Mouse (Mus musculus): Measurements from ENCODE around the gene Ehf. TPM values are rescaled to one million over a fixed set of nuclear protein-coding genes. Genes with fewer than 3 reads are reported as not detected.
A peak's percentile ranks its signal among the peaks of the same experiment; 100 is the strongest.

Ehf gene
- polyA plus RNA-seq (2012; rRNA removed): 0.35 and 0.50 TPM in 2 replicates
- polyA plus RNA-seq (2014; fragmentation: Nextera tagmentation; extraction: Ambion mirVana): 0.30 and 0.58 TPM in 2 replicates

- DNase-seq (ENCODE audit: low spot score) (no peak), ATAC-seq (ENCODE audit: low FRiP score, low read depth) (no peak)
- no peak within 1 kb of the TSS for H3K4me3 ChIP-seq (replicated peaks; ENCODE audit: low read length)
- no peak within 1 kb of the TSS for H3K9ac ChIP-seq (ENCODE audit: low read depth, low read length, severe bottlenecking)
- no peak within 1 kb of the TSS for H3K4me2 ChIP-seq (replicated peaks; ENCODE audit: low read depth, low read length, severe bottlenecking)
- H3K27ac ChIP-seq (replicated peaks; ENCODE audit: low read depth, low read length): no peak within 1 kb of the TSS
- no peaks in the 10 kb centered on the region for H3K9me3 ChIP-seq (ENCODE audit: control insufficient read depth, low read length)
- 62% methylated on average over 9 of the region's 9 CpGs for WGBS
- TF ChIP-seq POLR2A (IDR thresholded peaks at IDR 0.05; ENCODE audit: borderline replicate concordance, extremely low read depth, insufficient read depth, insufficient read length): no peak
- no peaks in the 10 kb centered on the region for H3K27me3 ChIP-seq (ENCODE audit: control insufficient read depth, insufficient read depth, low read length)
- H3K4me1 ChIP-seq (ENCODE audit: control insufficient read depth, insufficient read depth, low read length): no peaks in the 10 kb centered on the region
- no peaks in the 10 kb centered on the region for H3K36me3 ChIP-seq (ENCODE audit: control insufficient read depth, insufficient read depth, low read length)
Observed at GRCm38 (mm10) chr2:103303132-103303531, at the start of gene Ehf. Gene Ehf, minus strand, starts transcription at chr2:103303278.

GRCm38 (mm10) chr2:103347417-103347891 lies 44.4 kb upstream of the Ehf start:
- ATAC-seq (ENCODE audit: low FRiP score, low read depth) (no peak), DNase-seq (ENCODE audit: low spot score) (peak; percentile 76)
- Histone ChIP-seq H3K4me3 (replicated peaks; ENCODE audit: low read length) (no peak overlapping the region), H3K4me1 (ENCODE audit: control insufficient read depth, insufficient read depth, low read length) (no peaks in the 10 kb centered on the region), H3K36me3 (ENCODE audit: control insufficient read depth, insufficient read depth, low read length) (no peaks in the 10 kb centered on the region), H3K9ac (ENCODE audit: low read depth, low read length, severe bottlenecking) (no peak overlapping the region), H3K4me2 (replicated peaks; ENCODE audit: low read depth, low read length, severe bottlenecking) (no peak overlapping the region), H3K9me3 (ENCODE audit: control insufficient read depth, low read length) (no peaks in the 10 kb centered on the region), H3K27ac (replicated peaks; ENCODE audit: low read depth, low read length) (no peak overlapping the region), H3K27me3 (ENCODE audit: control insufficient read depth, insufficient read depth, low read length) (no peaks in the 10 kb centered on the region)
- WGBS: 25% methylated on average over 5 of the region's 5 CpGs
- TF ChIP-seq POLR2A (IDR thresholded peaks at IDR 0.05; ENCODE audit: borderline replicate concordance, extremely low read depth, insufficient read depth, insufficient read length): no peak

DNA sequence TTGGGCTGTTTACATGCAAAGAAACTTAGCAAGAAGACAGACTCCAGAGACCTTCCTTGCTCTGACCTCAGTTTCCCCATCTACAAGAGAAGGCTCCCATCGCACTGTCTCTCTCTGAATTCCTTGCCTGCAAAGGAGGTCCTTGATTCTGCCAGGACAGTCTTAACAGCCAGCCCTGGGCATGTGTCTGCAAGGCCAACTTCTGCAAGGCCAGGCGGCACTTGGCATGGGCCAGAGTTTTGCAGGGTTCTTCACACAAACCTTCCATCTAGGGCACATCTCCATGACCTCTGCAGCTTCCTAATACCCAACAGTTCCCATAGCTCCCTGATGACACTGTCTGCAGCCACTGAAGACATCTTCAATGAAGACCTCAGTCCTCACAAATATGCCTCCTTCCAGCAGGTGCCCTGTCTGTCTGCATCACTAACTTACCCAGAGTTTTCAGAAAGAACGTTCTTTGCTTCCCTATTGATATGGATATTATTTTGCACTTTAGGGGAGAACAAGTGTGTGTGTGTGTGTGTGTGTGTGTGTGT lies 43.7 kb upstream of the Ehf start:
- 74% methylated on average over 3 of the region's 3 CpGs for WGBS

GRCm38 (mm10) chr2:103343611-103344010 lies 40.5 kb upstream of the Ehf start:
- DNase-seq (ENCODE audit: low spot score): no peak
- TF ChIP-seq POLR2A (IDR thresholded peaks at IDR 0.05; ENCODE audit: borderline replicate concordance, extremely low read depth, insufficient read depth, insufficient read length): no peak

More for the DNA sequence above, 43.7 kb upstream of the Ehf start:
- H3K36me3 ChIP-seq (ENCODE audit: control insufficient read depth, insufficient read depth, low read length): no peaks in the 10 kb centered on the region
- H3K4me1 ChIP-seq (ENCODE audit: control insufficient read depth, insufficient read depth, low read length): no peaks in the 10 kb centered on the region
- H3K4me2 ChIP-seq (replicated peaks; ENCODE audit: low read depth, low read length, severe bottlenecking): no peak overlapping the region
- no peak overlapping the region for H3K4me3 ChIP-seq (replicated peaks; ENCODE audit: low read length)
- no peak for TF ChIP-seq POLR2A (IDR thresholded peaks at IDR 0.05; ENCODE audit: borderline replicate concordance, extremely low read depth, insufficient read depth, insufficient read length)
- no peak overlapping the region for H3K9ac ChIP-seq (ENCODE audit: low read depth, low read length, severe bottlenecking)
- H3K27ac ChIP-seq (replicated peaks; ENCODE audit: low read depth, low read length): no peak overlapping the region
- DNase-seq (ENCODE audit: low spot score): no peak
- ATAC-seq (ENCODE audit: low FRiP score, low read depth): no peak
- no peaks in the 10 kb centered on the region for H3K27me3 ChIP-seq (ENCODE audit: control insufficient read depth, insufficient read depth, low read length)
- H3K9me3 ChIP-seq (ENCODE audit: control insufficient read depth, low read length): no peaks in the 10 kb centered on the region

GRCm38 (mm10) chr2:103342123-103342522 lies 39.0 kb upstream of the Ehf start:
- TF ChIP-seq POLR2A (IDR thresholded peaks at IDR 0.05; ENCODE audit: borderline replicate concordance, extremely low read depth, insufficient read depth, insufficient read length): no peak

More at GRCm38 (mm10) chr2:103343611-103344010, 40.5 kb upstream of the Ehf start:
- no peak overlapping the region for H3K4me3 ChIP-seq (replicated peaks; ENCODE audit: low read length)
- no peak overlapping the region for H3K4me2 ChIP-seq (replicated peaks; ENCODE audit: low read depth, low read length, severe bottlenecking)
- no peak for ATAC-seq (ENCODE audit: low FRiP score, low read depth)
- no peak overlapping the region for H3K9ac ChIP-seq (ENCODE audit: low read depth, low read length, severe bottlenecking)
- no peaks in the 10 kb centered on the region for H3K36me3 ChIP-seq (ENCODE audit: control insufficient read depth, insufficient read depth, low read length)
- 83% methylated on average over 7 of the region's 7 CpGs for WGBS
- H3K27me3 ChIP-seq (ENCODE audit: control insufficient read depth, insufficient read depth, low read length): no peaks in the 10 kb centered on the region
- no peaks in the 10 kb centered on the region for H3K4me1 ChIP-seq (ENCODE audit: control insufficient read depth, insufficient read depth, low read length)
- H3K9me3 ChIP-seq (ENCODE audit: control insufficient read depth, low read length): no peaks in the 10 kb centered on the region
- H3K27ac ChIP-seq (replicated peaks; ENCODE audit: low read depth, low read length): no peak overlapping the region

More at GRCm38 (mm10) chr2:103342123-103342522, 39.0 kb upstream of the Ehf start:
- Histone ChIP-seq H3K4me3 (replicated peaks; ENCODE audit: low read length) (no peak overlapping the region), H3K9ac (ENCODE audit: low read depth, low read length, severe bottlenecking) (no peak overlapping the region), H3K4me2 (replicated peaks; ENCODE audit: low read depth, low read length, severe bottlenecking) (no peak overlapping the region), H3K27ac (replicated peaks; ENCODE audit: low read depth, low read length) (no peak overlapping the region), H3K27me3 (ENCODE audit: control insufficient read depth, insufficient read depth, low read length) (no peaks in the 10 kb centered on the region), H3K9me3 (ENCODE audit: control insufficient read depth, low read length) (no peaks in the 10 kb centered on the region), H3K4me1 (ENCODE audit: control insufficient read depth, insufficient read depth, low read length) (no peaks in the 10 kb centered on the region), H3K36me3 (ENCODE audit: control insufficient read depth, insufficient read depth, low read length) (no peaks in the 10 kb centered on the region)
- ATAC-seq (ENCODE audit: low FRiP score, low read depth) (no peak), DNase-seq (ENCODE audit: low spot score) (no peak)
- WGBS: 76% methylated on average over 1 of the region's 1 CpGs
